Mouse (Mus musculus) hindbrain, embryonic 13.5 days (tissue): ENCODE results near the gene Dclk1. TPM values are rescaled to one million over a fixed set of nuclear protein-coding genes. Genes with fewer than 3 reads are reported as not detected.

ENCODE experiments used
- ATAC-seq: fragments of 200-750 bp; cut with Nextera tagmentation; 2 replicates; pipeline ENCODE4 v1.8.0; 2017; ENCODE audit warnings: moderate TSS enrichment; ENCODE audit not compliant: low FRiP score
- H3K27ac ChIP-seq: fragments of 300-500 bp; sonication (generic); 2 replicates; pipeline ENCODE4 v1.5.1; 2015; ENCODE audit warnings: inconsistent platforms, mild to moderate bottlenecking, moderate library complexity
- H3K27me3 ChIP-seq: fragments of 300-500 bp; sonication (generic); 2 replicates; pipeline ENCODE4 v1.6.1; 2015; ENCODE audit warnings: mild to moderate bottlenecking, inconsistent platforms
- H3K36me3 ChIP-seq: fragments of 300-500 bp; sonication (generic); 2 replicates; pipeline ENCODE4 v1.6.1; 2015; ENCODE audit warnings: mild to moderate bottlenecking, inconsistent platforms
- H3K4me1 ChIP-seq: fragments of 300-500 bp; sonication (generic); replicated peaks from 2 replicates; pipeline ENCODE4 v1.6.1; 2015; ENCODE audit warnings: inconsistent platforms
- H3K4me2 ChIP-seq: fragments of 300-500 bp; sonication (generic); 2 replicates; pipeline ENCODE4 v1.6.1; 2015; ENCODE audit warnings: inconsistent platforms, mild to moderate bottlenecking, moderate library complexity
- H3K4me3 ChIP-seq: fragments of 300-500 bp; sonication (generic); 2 replicates; pipeline ENCODE4 v1.5.1; 2015; ENCODE audit warnings: mild to moderate bottlenecking, inconsistent platforms
- H3K9ac ChIP-seq: fragments of 300-500 bp; sonication (generic); 2 replicates; pipeline ENCODE4 v1.6.1; 2015; ENCODE audit warnings: mild to moderate bottlenecking, inconsistent platforms
- H3K9me3 ChIP-seq: fragments of 300-500 bp; sonication (generic); 2 replicates; pipeline ENCODE4 v1.6.1; 2016; ENCODE audit warnings: inconsistent platforms
- WGBS: fragments of 180-500 bp; shearing (Covaris S2); methylation state at CpG from one replicate; pipeline ENCODE4 v1.1.7; 2015; 5-methylcytosine and 5-hydroxymethylcytosine counted together
- polyA plus RNA-seq: library from polyadenylated mRNA; unstranded; fragments of >200 nt; fragmentation: Nextera tagmentation; extraction: Ambion mirVana; gene quantifications from 2 replicates; pipeline ENCODE4 v1.2.1, GENCODE M21; 2015

Dclk1 gene
- polyA plus RNA-seq, 1 experiment from 2014 or later = 236 TPM

DNA sequence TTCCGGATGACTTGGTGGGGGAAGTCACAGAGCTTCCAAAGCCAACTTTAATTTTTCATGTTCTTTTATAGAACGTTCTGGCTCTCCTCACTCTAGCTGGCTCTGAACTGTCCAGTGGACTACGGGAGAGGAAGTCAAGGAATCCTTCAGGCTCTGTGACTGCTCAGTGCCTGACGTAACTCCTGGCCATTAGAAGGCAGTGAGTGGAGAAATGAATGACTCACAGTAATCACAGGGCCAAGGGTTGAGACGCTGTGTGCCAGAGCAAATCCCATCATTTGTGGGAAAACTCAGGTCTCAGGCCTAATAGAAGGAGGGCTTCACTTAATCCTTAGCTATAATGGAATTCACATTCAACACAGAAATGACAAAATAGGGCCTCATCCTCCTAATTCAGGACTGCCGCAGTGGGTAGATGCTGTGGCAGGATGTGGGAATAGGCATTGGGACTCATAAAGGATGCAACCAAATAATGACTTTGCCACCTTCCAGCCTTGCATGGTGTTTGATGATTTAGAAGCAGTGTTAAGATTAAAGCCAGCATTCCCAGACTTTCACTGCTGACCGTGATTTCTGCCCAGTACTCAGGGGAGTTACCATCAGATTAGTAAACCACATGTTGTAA is 65.5 kb downstream of the Dclk1 start:
- Histone ChIP-seq H3K4me3 (no peak overlapping the region), H3K4me2 (no peak overlapping the region), H3K27ac (no peak overlapping the region; the same call in 1 of the 2 replicates), H3K9ac (no peak overlapping the region), H3K9me3 (no peaks in the 10 kb centered on the region), H3K4me1 (peaks cover 10% of the 10 kb centered on the region), H3K36me3 (no peaks in the 10 kb centered on the region), H3K27me3 (no peaks in the 10 kb centered on the region)
- 68% methylated on average over 7 of the region's 7 CpGs for WGBS
- ATAC-seq = no peak

DNA sequence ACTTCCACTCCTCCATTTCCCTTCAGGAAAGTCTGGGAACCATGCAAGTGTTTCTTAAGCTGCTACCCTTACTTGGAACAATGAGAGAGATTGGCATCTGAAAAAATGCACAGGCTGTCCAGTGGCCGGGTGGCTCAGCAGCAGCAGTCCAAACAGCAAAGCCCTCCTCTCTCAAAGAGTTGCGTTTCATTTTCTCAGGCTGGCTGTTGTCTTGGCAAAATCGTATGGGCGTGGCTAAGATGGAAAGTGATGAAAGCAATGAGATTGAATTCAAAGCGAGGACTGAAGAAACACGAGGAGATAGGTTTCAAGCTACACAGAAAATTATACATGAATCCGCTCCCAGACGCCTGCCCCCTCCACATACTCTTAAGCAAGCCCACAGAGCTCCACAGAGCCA is 67.8 kb downstream of the Dclk1 start:
- Histone ChIP-seq H3K4me3 (no peak overlapping the region), H3K4me2 (no peak overlapping the region), H3K36me3 (0 out of 2 replicates have a peak, but pooled peaks cover 5% of the 10 kb centered on the region), H3K27me3 (no peaks in the 10 kb centered on the region), H3K9me3 (no peaks in the 10 kb centered on the region), H3K27ac (no peak overlapping the region), H3K9ac (no peak overlapping the region), H3K4me1 (peaks cover 10% of the 10 kb centered on the region)
- 71% methylated on average over 8 of the region's 8 CpGs for WGBS
- no peak for ATAC-seq

DNA sequence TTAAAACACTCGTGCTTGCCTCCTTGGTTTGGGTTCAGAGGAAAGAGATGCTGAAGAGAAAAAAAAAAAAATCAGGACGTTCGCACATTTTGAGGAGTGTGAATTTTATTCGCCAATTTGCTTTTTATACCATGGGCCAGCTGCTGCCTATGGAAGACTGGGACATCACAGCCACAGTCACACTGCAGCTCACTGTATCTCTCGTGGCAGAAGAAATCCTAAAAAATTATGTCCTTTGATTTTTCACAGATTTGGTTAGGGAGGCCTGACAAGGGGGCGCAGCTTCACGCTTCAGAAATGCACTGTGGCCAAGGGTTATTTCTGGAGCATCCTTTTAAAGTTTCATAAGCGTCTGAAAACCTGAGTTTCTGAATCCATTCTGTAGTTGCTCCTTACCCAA is 73.7 kb downstream of the Dclk1 start:
- WGBS = 90% methylated on average over 8 of the region's 8 CpGs
- Histone ChIP-seq H3K27me3 (no peaks in the 10 kb centered on the region), H3K4me1 (no peaks in the 10 kb centered on the region; the same call in 1 of the 2 replicates), H3K36me3 (0 out of 2 replicates have a peak, but pooled peaks cover 5% of the 10 kb centered on the region), H3K9ac (no peak overlapping the region), H3K4me3 (no peak overlapping the region), H3K27ac (no peak overlapping the region), H3K4me2 (no peak overlapping the region), H3K9me3 (no peaks in the 10 kb centered on the region)
- no peak for ATAC-seq

DNA sequence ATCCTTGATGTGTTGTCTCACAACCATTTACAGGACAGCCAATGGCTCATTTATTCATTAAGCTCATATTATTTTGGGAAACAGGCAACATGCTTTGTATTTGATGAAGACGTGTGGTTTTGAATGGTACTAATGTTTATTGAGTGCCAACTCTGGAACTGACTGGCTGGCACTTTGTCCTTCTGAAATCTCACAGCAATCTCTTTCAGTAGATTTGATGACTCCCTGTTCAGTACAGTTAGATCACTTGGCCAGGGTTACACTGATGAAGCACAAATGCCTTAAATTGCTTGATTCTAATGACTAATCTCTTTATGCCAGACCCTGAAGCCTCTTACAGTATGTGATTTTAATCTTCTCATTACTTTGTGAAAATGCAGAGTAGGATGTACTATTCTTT is 75.9 kb downstream of the Dclk1 start:
- no peak overlapping the region for H3K4me3 ChIP-seq
- no peak for ATAC-seq
- no peaks in the 10 kb centered on the region for H3K9me3 ChIP-seq
- 0 out of 2 replicates have a peak, but pooled peaks cover 3% of the 10 kb centered on the region for H3K36me3 ChIP-seq
- no peak overlapping the region for H3K9ac ChIP-seq
- no peak overlapping the region for H3K27ac ChIP-seq
- 84% methylated on average over 1 of the region's 1 CpGs for WGBS
- no peak overlapping the region for H3K4me2 ChIP-seq
- no peaks in the 10 kb centered on the region for H3K27me3 ChIP-seq
- no peaks in the 10 kb centered on the region for H3K4me1 ChIP-seq

DNA sequence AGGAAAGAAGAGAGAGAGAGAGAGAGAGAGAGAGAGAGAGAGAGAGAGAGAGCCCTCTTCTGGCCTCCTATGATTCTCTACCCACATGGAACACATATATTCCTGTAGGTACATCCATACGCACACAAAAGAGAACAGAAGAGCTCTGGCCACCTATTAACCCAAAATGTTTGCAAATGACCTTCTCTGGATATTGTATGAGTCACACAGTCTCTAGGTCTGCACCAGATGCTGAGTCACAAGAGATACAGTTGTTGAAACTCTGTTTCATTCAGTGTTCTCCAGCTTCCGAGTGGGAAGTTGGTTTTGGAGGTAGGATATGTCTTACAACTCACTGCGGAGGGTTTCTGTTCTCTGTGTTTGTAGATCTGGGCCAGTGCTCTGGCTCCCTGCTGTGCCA is 78.4 kb downstream of the Dclk1 start:
- no peaks in the 10 kb centered on the region for H3K36me3 ChIP-seq
- H3K4me2 ChIP-seq = no peak overlapping the region
- H3K9ac ChIP-seq = no peak overlapping the region
- H3K27ac ChIP-seq = no peak overlapping the region
- H3K9me3 ChIP-seq = no peaks in the 10 kb centered on the region
- no peak overlapping the region for H3K4me3 ChIP-seq
- H3K4me1 ChIP-seq = no peaks in the 10 kb centered on the region
- no peaks in the 10 kb centered on the region for H3K27me3 ChIP-seq
- WGBS = 93% methylated on average over 3 of the region's 3 CpGs
- no peak for ATAC-seq

DNA sequence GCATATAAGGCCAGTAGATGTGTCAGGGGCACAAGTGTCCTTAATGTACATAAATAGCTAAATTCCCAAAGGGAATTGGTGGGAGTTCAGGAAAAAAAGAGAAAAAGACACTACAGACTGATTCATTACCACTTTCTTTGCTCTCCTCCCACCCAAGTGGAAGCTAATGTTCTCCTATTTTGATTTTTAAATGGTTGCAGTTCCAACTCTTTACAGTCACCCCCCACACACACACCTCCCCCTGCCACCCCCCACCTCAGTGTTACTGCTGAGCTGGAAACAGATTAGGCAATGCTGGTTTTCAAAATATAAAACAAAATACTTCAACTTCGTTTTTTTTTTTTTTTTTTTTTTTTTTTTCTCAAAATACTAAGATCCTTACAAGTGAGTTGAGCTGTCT is 81.9 kb downstream of the Dclk1 start:
- Histone ChIP-seq H3K4me1 (no peaks in the 10 kb centered on the region), H3K9ac (no peak overlapping the region), H3K27me3 (no peaks in the 10 kb centered on the region), H3K36me3 (no peaks in the 10 kb centered on the region), H3K4me2 (no peak overlapping the region), H3K27ac (no peak overlapping the region), H3K9me3 (no peaks in the 10 kb centered on the region), H3K4me3 (no peak overlapping the region)
- ATAC-seq = no peak
- WGBS = 78% methylated on average over 1 of the region's 1 CpGs

DNA sequence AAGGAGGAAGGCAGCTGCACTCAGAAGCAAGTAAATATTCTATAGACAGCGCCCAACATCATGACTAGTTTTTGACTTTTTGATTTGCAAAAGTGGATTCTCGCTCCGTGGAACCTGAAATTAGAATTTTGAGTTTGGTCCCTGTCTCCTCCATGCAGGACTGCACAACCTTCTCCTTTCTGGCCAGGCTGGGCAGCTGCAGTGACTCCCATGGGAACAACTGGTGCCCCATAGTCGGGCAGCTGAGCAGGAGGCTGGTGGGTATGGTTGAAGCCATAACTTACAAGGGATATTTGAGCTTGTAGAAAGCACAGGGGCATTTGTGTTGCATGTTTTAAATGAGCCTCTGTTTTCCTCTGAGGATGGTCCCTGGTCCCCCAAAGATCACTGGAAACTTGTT is 88.3 kb downstream of the Dclk1 start:
- no peaks in the 10 kb centered on the region for H3K4me1 ChIP-seq
- H3K9me3 ChIP-seq = 0 out of 2 replicates have a peak, but pooled peaks cover 5% of the 10 kb centered on the region
- WGBS = 90% methylated on average over 4 of the region's 4 CpGs
- H3K36me3 ChIP-seq = peaks cover 9% of the 10 kb centered on the region
- no peaks in the 10 kb centered on the region for H3K27me3 ChIP-seq
- H3K9ac ChIP-seq = no peak overlapping the region
- no peak overlapping the region for H3K4me2 ChIP-seq
- no peak overlapping the region for H3K27ac ChIP-seq
- H3K4me3 ChIP-seq = no peak overlapping the region
- no peak for ATAC-seq

DNA sequence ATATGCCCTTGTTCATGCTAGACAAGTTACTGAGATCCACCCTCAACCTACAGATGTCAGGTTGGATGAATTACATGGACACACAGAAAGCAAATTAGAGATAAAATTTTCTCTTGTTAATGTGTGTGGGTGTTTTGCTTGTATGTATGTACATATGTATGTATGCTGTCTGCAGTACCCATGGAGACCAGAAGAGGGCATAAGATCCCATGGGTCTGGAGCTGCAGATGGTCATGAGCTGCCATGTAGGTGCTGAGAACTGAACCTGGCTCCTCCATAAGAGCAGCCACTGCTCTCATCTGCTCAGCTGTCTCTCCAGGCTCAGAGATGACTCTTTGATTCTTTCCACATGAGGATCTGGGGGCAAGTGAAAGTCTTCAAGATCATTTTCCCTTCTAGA is 89.5 kb downstream of the Dclk1 start:
- H3K36me3 ChIP-seq = peaks cover 9% of the 10 kb centered on the region
- H3K4me3 ChIP-seq = no peak overlapping the region
- H3K27ac ChIP-seq = no peak overlapping the region
- ATAC-seq = no peak
- H3K9ac ChIP-seq = no peak overlapping the region
- H3K27me3 ChIP-seq = no peaks in the 10 kb centered on the region
- 0 out of 2 replicates have a peak, but pooled peaks cover 5% of the 10 kb centered on the region for H3K9me3 ChIP-seq
- H3K4me2 ChIP-seq = no peak overlapping the region
- no peaks in the 10 kb centered on the region for H3K4me1 ChIP-seq

DNA sequence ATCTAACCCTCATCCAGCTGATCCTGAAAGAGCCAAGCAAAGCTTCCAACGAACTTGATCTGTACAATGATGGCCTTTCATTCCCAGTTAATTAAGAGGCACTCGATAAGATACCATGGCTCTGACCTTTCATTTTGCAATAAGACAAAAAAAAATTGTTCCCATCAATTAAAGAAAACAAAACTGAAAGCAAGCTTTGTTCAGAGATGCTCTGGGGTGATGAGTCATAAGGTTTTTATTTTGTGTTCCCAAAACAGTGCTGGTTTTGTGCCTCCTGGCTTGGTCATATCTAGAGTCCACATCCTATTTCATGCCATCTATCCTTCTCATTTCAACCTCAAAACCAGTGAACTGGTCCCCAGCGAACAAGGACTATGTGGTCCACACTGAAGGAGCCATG is 91.3 kb downstream of the Dclk1 start:
- Histone ChIP-seq H3K9me3 (0 out of 2 replicates have a peak, but pooled peaks cover 5% of the 10 kb centered on the region), H3K9ac (no peak overlapping the region), H3K27me3 (no peaks in the 10 kb centered on the region), H3K4me1 (no peaks in the 10 kb centered on the region), H3K27ac (no peak overlapping the region), H3K36me3 (peaks cover 9% of the 10 kb centered on the region), H3K4me3 (no peak overlapping the region), H3K4me2 (no peak overlapping the region)
- no peak for ATAC-seq
- 77% methylated on average over 3 of the region's 3 CpGs for WGBS

DNA sequence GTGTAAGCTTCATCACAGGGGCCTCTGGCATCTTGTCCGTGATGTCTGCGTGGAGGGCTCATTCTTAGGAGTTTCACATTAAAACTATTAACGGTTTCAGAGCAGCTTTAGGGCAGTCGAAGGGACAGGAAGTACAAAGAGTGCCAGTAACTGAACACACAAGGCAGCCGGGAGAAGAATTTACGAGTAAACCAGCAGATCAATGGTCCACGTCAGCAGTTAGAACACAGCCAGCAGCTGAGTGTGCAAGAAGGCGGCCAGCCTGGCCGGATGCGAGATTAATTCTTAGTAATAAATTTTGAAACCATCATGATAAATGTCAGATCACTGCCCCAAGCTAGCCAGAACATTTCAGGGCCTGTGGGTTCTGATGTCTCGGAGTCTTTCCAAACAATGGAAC is 94.7 kb downstream of the Dclk1 start:
- no peak overlapping the region for H3K27ac ChIP-seq
- no peak overlapping the region for H3K4me3 ChIP-seq
- no peaks in the 10 kb centered on the region for H3K27me3 ChIP-seq
- no peak for ATAC-seq
- H3K36me3 ChIP-seq = peaks cover 3% of the 10 kb centered on the region
- no peaks in the 10 kb centered on the region for H3K9me3 ChIP-seq
- H3K4me2 ChIP-seq = no peak overlapping the region
- H3K9ac ChIP-seq = no peak overlapping the region
- WGBS = 86% methylated on average over 11 of the region's 11 CpGs
- H3K4me1 ChIP-seq = peaks cover 14% of the 10 kb centered on the region

DNA sequence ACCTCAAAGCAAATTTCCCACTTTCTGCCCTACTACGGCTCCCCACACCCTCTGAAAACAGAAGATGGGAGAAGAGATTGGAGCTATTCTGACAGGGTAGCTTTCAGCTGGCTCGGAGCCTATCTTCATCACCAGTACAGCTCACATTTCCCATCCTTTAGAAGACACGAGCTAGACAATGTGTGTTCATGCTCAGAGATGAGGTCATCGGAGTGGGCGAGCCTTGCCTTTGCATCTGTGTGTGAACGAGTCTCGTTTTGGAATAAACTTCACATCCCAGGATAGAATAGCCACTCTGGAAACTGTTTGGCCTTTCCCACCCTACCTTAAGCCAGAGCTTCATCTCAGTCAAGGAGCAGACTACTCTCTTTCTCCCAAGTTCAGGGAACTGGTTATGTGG is 95.5 kb downstream of the Dclk1 start:
- Histone ChIP-seq H3K27me3 (no peaks in the 10 kb centered on the region), H3K4me1 (peaks cover 20% of the 10 kb centered on the region), H3K9ac (no peak overlapping the region), H3K4me3 (no peak overlapping the region), H3K36me3 (no peaks in the 10 kb centered on the region; the same call in 1 of the 2 replicates), H3K4me2 (no peak overlapping the region), H3K27ac (no peak overlapping the region), H3K9me3 (no peaks in the 10 kb centered on the region)
- 92% methylated on average over 7 of the region's 7 CpGs for WGBS
- ATAC-seq = no peak

DNA sequence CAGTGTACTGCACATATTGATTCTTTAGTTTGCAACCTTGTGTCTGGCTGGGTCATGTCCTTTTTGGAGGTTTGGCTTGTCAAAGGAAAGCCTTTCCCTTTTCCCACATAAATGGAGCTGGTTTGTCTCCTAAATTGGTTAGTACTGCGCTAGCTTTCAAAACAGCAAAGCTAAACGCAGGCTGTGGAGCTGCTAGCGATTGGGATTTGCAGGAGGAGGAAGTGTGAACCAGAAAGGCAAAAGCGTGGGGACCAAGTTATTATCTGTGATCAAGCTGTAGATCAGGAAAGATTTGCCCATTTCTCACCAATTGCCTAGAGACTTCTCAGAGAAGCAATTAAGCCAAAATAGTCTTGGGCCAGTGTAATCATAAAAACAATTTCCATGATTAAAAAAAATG is 100.3 kb downstream of the Dclk1 start:
- Histone ChIP-seq H3K9ac (no peak overlapping the region), H3K4me2 (no peak overlapping the region), H3K9me3 (no peaks in the 10 kb centered on the region), H3K4me1 (peaks cover 39% of the 10 kb centered on the region), H3K27ac (no peak overlapping the region), H3K4me3 (no peak overlapping the region), H3K36me3 (no peaks in the 10 kb centered on the region; the same call in 1 of the 2 replicates), H3K27me3 (no peaks in the 10 kb centered on the region)
- WGBS = 80% methylated on average over 4 of the region's 4 CpGs
- no peak for ATAC-seq

DNA sequence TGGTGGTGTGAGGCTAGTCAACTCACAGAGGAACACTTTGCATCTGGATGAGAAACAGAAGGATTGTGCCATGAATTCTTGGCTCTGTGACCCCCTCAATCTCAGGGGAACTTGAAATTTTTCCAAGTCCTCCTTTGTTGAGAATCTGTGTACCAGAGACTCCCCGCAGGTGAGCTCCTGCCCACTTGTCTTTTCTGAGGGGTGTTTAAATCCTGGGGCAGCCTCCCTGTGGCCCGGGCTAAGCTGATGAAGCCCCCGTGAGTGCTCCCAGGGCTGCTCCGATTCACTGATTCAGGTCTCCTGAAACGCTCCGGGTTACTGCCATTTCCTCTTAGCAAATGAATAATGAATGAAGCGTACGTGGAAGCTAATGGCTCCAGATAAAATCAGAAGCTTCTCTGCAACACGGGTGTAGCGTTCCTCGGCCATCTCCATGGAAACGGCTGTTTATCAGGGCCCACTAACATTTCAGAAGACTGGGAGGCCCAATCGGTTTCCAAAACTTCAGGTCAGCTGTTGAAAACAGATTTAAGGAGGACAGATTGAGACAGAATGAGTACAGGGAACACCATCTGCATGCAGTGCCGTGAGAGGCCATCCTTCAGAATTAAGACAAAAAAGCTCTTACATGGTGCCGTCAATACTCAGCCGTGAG is 105.3 kb downstream of the Dclk1 start:
- H3K9me3 ChIP-seq = no peaks in the 10 kb centered on the region
- 0 out of 2 replicates have a peak overlapping the region, but pooled peaks have one; percentile 4 for H3K4me3 ChIP-seq
- H3K36me3 ChIP-seq = no peaks in the 10 kb centered on the region
- peak overlapping the region; percentile 91 for H3K27ac ChIP-seq
- peak; percentile 45 for ATAC-seq
- H3K27me3 ChIP-seq = no peaks in the 10 kb centered on the region
- peak overlapping the region; percentile 44 for H3K4me2 ChIP-seq
- H3K4me1 ChIP-seq = peaks cover 66% of the 10 kb centered on the region
- H3K9ac ChIP-seq = peak overlapping the region; percentile 43
- WGBS = 9% methylated on average over 16 of the region's 16 CpGs
